23 mouse cellular contexts compared by ENCODE assay signal in the genomic region with DNA sequence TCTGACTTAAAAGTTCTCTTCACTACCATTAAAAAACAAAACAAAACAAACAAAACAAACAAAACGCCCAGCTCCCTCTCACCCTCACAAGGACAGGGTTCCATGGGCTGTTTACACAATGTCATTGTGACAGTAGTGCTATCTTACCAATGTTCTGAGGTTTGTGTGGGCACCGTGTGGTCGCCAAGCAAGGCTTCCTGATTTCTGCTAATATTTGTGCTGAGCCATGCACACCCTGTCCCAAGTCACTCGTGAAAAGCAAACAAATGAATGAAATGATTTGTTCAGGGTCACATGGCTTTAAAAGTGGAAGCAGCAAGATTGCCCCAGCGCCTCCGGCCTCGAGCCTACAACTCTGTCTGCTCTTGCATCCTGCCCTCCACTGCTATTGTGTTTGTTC.
DNase-seq lines count a peak whose midpoint lies in the region; ATAC-seq and TF ChIP-seq lines count a peak whose summit lies in the region.
"Had no signal": no experiment of that assay in that cellular context is flagged by ENCODE, and none has a peak within 500 bp of the region (broad histone marks: within the 10 kb centered on the region; RNA-seq: fewer than 3 reads in every experiment).

No protein-coding gene starts in this region.

- no peak overlapping the region for H3K9ac ChIP-seq in forebrain, embryonic 15.5 days (replicated peaks)
- H3K9ac ChIP-seq in forebrain, embryonic 14.5 days (ENCODE audit: low read length) = no peak overlapping the region
- no peak overlapping the region for H3K9ac ChIP-seq in ES-E14 (ENCODE audit: insufficient read depth, low read depth, low read length, poor library complexity, severe bottlenecking)
- H3K9ac ChIP-seq in midbrain, embryonic 15.5 days = no peak overlapping the region
- no peak overlapping the region for H3K9ac ChIP-seq in intestine, embryonic 15.5 days
- H3K9ac ChIP-seq: embryonic facial prominence, embryonic 12.5 days; heart, embryonic 12.5 days; kidney, embryonic 15.5 days; limb, embryonic 12.5 days; liver, embryonic 13.5 days had no signal

- no peaks in the 10 kb centered on the region; the same call in 1 of the 2 replicates for H3K4me1 ChIP-seq in forebrain, embryonic 15.5 days
- H3K4me1 ChIP-seq in forebrain, embryonic 14.5 days (ENCODE audit: control insufficient read depth, insufficient read depth, low read length) = no peaks in the 10 kb centered on the region
- H3K4me1 ChIP-seq in ES-E14 (ENCODE audit: control insufficient read depth in 2 of 2, insufficient read depth in 2 of 2, low read length in 2 of 2, poor library complexity in 1 of 2) = no peaks in the 10 kb centered on the region
- peaks cover 14% of the 10 kb centered on the region; the same call in 1 of the 2 replicates for H3K4me1 ChIP-seq in midbrain, embryonic 15.5 days
- no peaks in the 10 kb centered on the region for H3K4me1 ChIP-seq in intestine, embryonic 15.5 days (replicated peaks)
- H3K4me1 ChIP-seq: embryonic facial prominence, embryonic 12.5 days; kidney, embryonic 15.5 days; limb, embryonic 12.5 days; liver, embryonic 13.5 days had no signal

- H3K27me3 ChIP-seq in forebrain, embryonic 15.5 days = no peaks in the 10 kb centered on the region
- H3K27me3 ChIP-seq in forebrain, embryonic 14.5 days (replicated peaks; ENCODE audit: control insufficient read depth, insufficient read depth, low read length) = no peaks in the 10 kb centered on the region
- no peaks in the 10 kb centered on the region for H3K27me3 ChIP-seq in midbrain, embryonic 15.5 days (replicated peaks)
- no peaks in the 10 kb centered on the region for H3K27me3 ChIP-seq in intestine, embryonic 15.5 days (replicated peaks)
- H3K27me3 ChIP-seq: embryonic facial prominence, embryonic 12.5 days; heart, embryonic 12.5 days; kidney, embryonic 15.5 days; limb, embryonic 12.5 days; liver, embryonic 13.5 days had no signal

- peak overlapping the region; percentile 66 for H3K27ac ChIP-seq in forebrain, embryonic 15.5 days (replicated peaks)
- no peak overlapping the region for H3K27ac ChIP-seq in forebrain, embryonic 14.5 days (ENCODE audit: low read depth, low read length)
- H3K27ac ChIP-seq in layer of hippocampus, adult 2 months = peak overlapping the region; percentile 67; the same call in 1 of the 2 replicates
- peak overlapping the region; percentile 31; the same call in 1 of the 2 replicates for H3K27ac ChIP-seq in ES-E14 (ENCODE audit: insufficient read depth, low read depth, low read length, poor library complexity, severe bottlenecking)
- H3K27ac ChIP-seq in midbrain, embryonic 15.5 days = peak overlapping the region; percentile 75
- H3K27ac ChIP-seq in intestine, embryonic 15.5 days = no peak overlapping the region
- H3K27ac ChIP-seq: embryonic facial prominence, embryonic 12.5 days; gastrocnemius, adult 2 months; kidney, embryonic 15.5 days; limb, embryonic 12.5 days; liver, embryonic 13.5 days had no signal

- ATAC-seq in forebrain, embryonic 15.5 days (replicated peaks) = no peak
- no peak for ATAC-seq in forebrain, embryonic 14.5 days
- no peak for ATAC-seq in midbrain, embryonic 15.5 days (replicated peaks)
- no peak for ATAC-seq in intestine, embryonic 15.5 days
- ATAC-seq: intestine, postnatal 0 days had no signal

- 59% methylated on average over 7 of the region's 7 CpGs for WGBS in forebrain, embryonic 15.5 days
- WGBS in forebrain, embryonic 14.5 days = 63% methylated on average over 7 of the region's 7 CpGs
- 51% methylated on average over 7 of the region's 7 CpGs for WGBS in midbrain, embryonic 15.5 days
- WGBS in intestine, embryonic 15.5 days = 40% methylated on average over 7 of the region's 7 CpGs

- H3K36me3 ChIP-seq in forebrain, embryonic 15.5 days = no peaks in the 10 kb centered on the region
- no peaks in the 10 kb centered on the region for H3K36me3 ChIP-seq in forebrain, embryonic 14.5 days (ENCODE audit: control insufficient read depth, insufficient read depth, low read length)
- H3K36me3 ChIP-seq in ES-E14 (ENCODE audit: control insufficient read depth, insufficient read depth, low read length, poor library complexity, severe bottlenecking) = no peaks in the 10 kb centered on the region
- H3K36me3 ChIP-seq in midbrain, embryonic 15.5 days (replicated peaks) = no peaks in the 10 kb centered on the region
- H3K36me3 ChIP-seq in intestine, embryonic 15.5 days = no peaks in the 10 kb centered on the region
- H3K36me3 ChIP-seq: embryonic facial prominence, embryonic 12.5 days; heart, embryonic 12.5 days; kidney, embryonic 15.5 days; limb, embryonic 12.5 days; liver, embryonic 13.5 days had no signal

- in situ Hi-C loops in ES-E14 (cut with MboI; ENCODE audit: low sequenced_read_pairs in 2 of 2, unreplicated experiment in 2 of 2) = no loop called here

- TF ChIP-seq CTCF in layer of hippocampus, adult 2 months (conservative IDR thresholded peaks at IDR 0.05) = no peak

- DNase-seq in forebrain, embryonic 14.5 days (ENCODE audit: low spot score) = no peak
- no peak for DNase-seq in layer of hippocampus, adult 2 months (ENCODE audit: low spot score in 2 of 2)
- no peak for DNase-seq in layer of hippocampus, adult 11-12 months (ENCODE audit: low spot score)
- DNase-seq in ES-E14 (ENCODE audit: low read depth, low spot score) = no peak
- no peak for DNase-seq in layer of hippocampus, postnatal 10 days (ENCODE audit: low spot score in 2 of 2)
- DNase-seq: B cell, adult 2 months; cerebellum, adult 2 months; cerebellum, postnatal 36 days; gastrocnemius, adult 2 months; heart, postnatal 4 days; kidney, postnatal 4 days; liver, embryonic 13.5 days; right cerebral cortex, postnatal 25 days; thymus, adult 2 months had no signal

- no peaks in the 10 kb centered on the region for H3K9me3 ChIP-seq in forebrain, embryonic 15.5 days
- no peaks in the 10 kb centered on the region for H3K9me3 ChIP-seq in forebrain, embryonic 14.5 days (replicated peaks; ENCODE audit: control insufficient read depth, low read length)
- no peaks in the 10 kb centered on the region for H3K9me3 ChIP-seq in ES-E14 (ENCODE audit: control insufficient read depth, insufficient read depth, low read depth, low read length)
- H3K9me3 ChIP-seq in midbrain, embryonic 15.5 days = no peaks in the 10 kb centered on the region
- no peaks in the 10 kb centered on the region for H3K9me3 ChIP-seq in intestine, embryonic 15.5 days
- H3K9me3 ChIP-seq: embryonic facial prominence, embryonic 12.5 days; heart, embryonic 12.5 days; kidney, embryonic 15.5 days; limb, embryonic 12.5 days; liver, embryonic 13.5 days had no signal

- no peak overlapping the region for H3K4me3 ChIP-seq in forebrain, embryonic 15.5 days
- H3K4me3 ChIP-seq in forebrain, embryonic 14.5 days (ENCODE audit: low read depth, low read length) = no peak overlapping the region
- no peak overlapping the region for H3K4me3 ChIP-seq in layer of hippocampus, adult 2 months
- no peak overlapping the region for H3K4me3 ChIP-seq in ES-E14 (ENCODE audit: insufficient read depth in 1 of 2, low read depth in 1 of 2, low read length in 2 of 2, poor library complexity in 1 of 2, severe bottlenecking in 1 of 2)
- no peak overlapping the region for H3K4me3 ChIP-seq in midbrain, embryonic 15.5 days
- H3K4me3 ChIP-seq in intestine, embryonic 15.5 days (replicated peaks) = no peak overlapping the region
- H3K4me3 ChIP-seq: embryonic facial prominence, embryonic 12.5 days; erythroblast, embryonic 14.5 days; gastrocnemius, adult 2 months; heart, embryonic 12.5 days; kidney, embryonic 15.5 days; limb, embryonic 12.5 days; liver, embryonic 13.5 days had no signal

- no peak overlapping the region for H3K4me2 ChIP-seq in forebrain, embryonic 15.5 days (replicated peaks)
- no peak overlapping the region for H3K4me2 ChIP-seq in forebrain, embryonic 14.5 days (ENCODE audit: low read length)
- no peak overlapping the region for H3K4me2 ChIP-seq in midbrain, embryonic 15.5 days
- no peak overlapping the region for H3K4me2 ChIP-seq in intestine, embryonic 15.5 days (replicated peaks)
- H3K4me2 ChIP-seq: embryonic facial prominence, embryonic 12.5 days; heart, embryonic 12.5 days; kidney, embryonic 15.5 days; limb, embryonic 12.5 days; liver, embryonic 13.5 days had no signal

TF ChIP-seq in ES-E14, 5 proteins besides CTCF, POLR2A, EP300 and RAD21:
- TF ChIP-seq MAFK (IDR thresholded peaks at IDR 0.05; ENCODE audit: insufficient read depth, low read depth, low read length) (no peak), ZC3H11A (IDR thresholded peaks at IDR 0.05; ENCODE audit: borderline replicate concordance, low read depth, low read length) (no peak), CHD2 (IDR thresholded peaks at IDR 0.05; ENCODE audit: low read depth, low read length) (no peak)

Comparison
In these comparisons a context has a peak if more than half of its experiments do, and no peak if none do; other contexts are left out.
1. H3K27ac ChIP-seq: peak in forebrain, embryonic 15.5 days (single experiment), layer of hippocampus, adult 2 months (single experiment), ES-E14 (single experiment) and midbrain, embryonic 15.5 days (single experiment); none in forebrain, embryonic 14.5 days (single experiment) and intestine, embryonic 15.5 days (single experiment).